Mouse (Mus musculus) testis, postnatal 14 days (tissue): ENCODE data around the gene Gng8.

ENCODE experiments used
- DNase-seq: peaks from one replicate; pipeline ENCODE4 v3.0.0; 2021; ENCODE audit warnings: low spot score

Gng8 gene

GRCm38 (mm10) chr7:16876006-16876405 is 15.6 kb upstream of the Gng8 start:
- DNase-seq: no peak

DNA sequence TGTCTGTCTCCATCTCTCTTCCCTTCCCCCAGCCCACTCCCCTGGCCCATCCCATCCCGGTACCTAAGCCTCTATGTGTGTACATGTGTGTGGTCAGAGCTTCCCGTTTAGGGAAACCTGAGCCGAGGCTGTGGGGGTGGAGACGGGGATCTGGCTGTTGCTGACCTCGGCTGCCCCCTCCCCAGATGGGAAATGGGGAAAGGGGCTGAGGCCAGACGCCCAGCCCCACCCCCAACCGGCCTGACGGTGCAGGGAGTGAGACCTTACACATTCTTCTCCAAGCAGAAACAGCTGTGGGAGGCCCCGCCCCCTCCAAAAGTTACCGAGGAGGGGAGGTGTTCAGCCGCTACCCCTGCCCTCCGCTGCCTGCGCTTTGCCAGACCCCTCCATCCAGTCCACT is 15.0 kb upstream of the Gng8 start:
- no peak for DNase-seq

- DNase-seq: no peak
Measured at GRCm38 (mm10) chr7:16877717-16878116, 13.9 kb upstream of the Gng8 start.

DNA sequence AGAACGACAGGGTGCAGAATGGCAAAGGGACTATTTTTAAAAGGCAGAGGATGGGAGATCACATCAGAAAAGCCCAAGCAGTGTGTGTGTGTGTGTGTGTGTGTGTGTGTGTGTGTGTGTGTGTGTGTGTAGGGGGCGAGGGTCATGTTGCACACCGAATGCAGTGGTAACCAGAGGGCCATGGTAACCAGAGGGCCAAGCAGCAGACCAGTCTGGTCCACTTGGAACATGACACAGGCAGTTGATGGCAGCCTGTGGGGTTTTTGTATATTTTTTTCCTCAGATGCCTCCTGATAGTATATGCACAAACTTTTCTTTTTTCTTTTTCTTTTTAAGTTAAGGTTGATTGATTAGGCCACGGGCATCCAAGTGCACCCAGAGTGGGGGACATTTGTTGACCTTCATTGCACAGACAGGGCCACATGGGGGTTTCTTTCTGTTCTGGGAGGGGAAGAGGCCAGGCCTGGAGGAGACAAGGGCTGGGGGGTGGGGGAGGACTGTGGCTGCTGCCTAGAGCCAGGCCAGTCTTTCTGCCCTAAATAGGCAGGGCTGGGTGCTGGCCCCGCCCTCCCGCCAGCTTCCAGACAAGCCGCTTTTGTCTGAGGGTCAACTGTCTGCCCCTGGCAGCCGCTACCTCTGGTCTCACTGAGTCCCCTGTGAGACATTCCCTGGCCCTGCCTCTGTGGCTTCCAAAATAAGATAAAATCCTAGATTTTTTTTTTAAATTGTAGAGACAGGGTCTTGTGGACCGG is 11.6 kb upstream of the Gng8 start:
- DNase-seq: peak; percentile 49

DNA sequence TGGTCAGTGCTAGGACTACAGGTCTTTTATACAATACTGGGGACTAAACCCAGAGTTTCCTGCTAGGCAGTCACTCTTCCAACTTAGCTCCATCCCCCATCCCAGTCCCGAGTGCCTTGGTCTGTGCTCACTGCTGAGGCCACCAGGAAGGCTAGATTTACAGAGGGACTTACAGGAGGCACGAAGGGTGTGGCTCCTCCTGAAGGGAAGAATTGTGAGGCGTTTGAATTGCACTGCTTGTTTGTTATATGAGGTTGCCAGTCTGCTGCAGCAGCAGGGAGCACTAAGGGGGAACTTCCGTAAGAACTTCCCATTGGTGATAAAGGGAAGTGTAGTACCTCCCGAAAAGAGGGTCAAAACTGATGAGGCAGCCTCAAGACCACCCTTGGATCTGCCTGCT is 11.0 kb upstream of the Gng8 start:
- DNase-seq: no peak

DNA sequence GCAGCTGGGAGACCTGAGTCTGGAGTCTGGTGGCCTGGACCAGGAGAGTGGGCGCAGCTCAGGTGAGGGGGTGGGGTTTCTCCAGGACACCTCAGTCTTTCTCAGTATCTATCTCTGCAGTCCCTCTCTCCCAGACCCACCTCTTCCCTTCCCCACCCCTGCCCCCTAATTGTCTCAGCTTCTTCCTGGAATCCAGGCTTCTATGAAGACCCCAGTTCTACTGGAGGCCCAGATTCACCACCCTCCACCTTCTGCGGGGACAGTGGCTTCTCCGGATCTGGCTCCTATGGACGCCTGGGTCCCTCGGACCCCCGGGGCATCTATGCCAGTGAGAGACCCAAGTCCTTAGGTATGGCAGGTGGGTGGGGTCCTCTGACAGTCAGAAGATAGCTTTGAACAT is 8.4 kb upstream of the Gng8 start:
- no peak for DNase-seq

GRCm38 (mm10) chr7:16884334-16884733 is 7.3 kb upstream of the Gng8 start:
- DNase-seq: no peak

- no peak for DNase-seq
Measured at GRCm38 (mm10) chr7:16885271-16885776, 6.3 kb upstream of the Gng8 start.

GRCm38 (mm10) chr7:16885905-16886304 is 5.7 kb upstream of the Gng8 start:
- DNase-seq: no peak

DNA sequence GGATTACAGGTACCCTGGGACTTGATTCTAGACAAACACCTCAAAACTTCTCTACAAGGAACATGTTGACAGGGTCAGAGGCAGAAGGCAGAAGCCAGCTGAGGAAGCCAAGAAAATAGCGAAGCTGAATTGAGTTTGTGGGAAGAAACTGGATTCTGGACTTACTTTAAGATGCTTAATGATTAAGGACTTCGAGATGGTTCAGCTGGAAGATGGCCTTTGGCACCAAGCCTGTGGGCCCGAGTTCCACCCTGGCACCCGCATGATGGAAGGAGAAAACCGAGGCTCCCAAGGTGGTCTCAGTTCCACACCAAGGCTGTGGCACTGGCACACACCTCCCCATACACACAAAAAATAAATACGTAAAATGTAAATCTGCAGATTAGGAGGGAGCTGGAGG is 1.1 kb upstream of the Gng8 start:
- no peak for DNase-seq

DNA sequence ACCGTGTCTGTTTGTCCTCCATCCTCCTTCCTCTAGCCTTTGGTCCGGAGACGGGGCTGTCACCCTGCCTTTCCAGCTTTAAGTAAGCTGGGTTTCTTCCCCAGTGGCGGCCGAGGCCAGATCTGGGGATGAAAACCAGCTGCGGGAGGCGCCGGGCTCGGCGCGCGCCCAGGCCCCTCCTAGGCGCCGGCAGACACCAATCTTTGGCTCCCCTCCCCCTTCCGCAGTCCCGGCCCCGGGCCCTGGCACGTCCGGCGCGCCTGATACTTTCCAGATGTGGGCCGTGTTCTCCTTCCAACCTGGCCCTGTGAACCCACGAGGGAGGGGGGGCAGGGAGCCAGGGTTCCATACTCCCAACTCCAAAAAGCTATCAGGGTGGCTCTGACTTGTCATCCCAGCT is 642 bp upstream of the Gng8 start:
- peak; percentile 68 for DNase-seq

- no peak for DNase-seq
Measured at GRCm38 (mm10) chr7:16892352-16892730, 755 bp downstream of the Gng8 start.

DNA sequence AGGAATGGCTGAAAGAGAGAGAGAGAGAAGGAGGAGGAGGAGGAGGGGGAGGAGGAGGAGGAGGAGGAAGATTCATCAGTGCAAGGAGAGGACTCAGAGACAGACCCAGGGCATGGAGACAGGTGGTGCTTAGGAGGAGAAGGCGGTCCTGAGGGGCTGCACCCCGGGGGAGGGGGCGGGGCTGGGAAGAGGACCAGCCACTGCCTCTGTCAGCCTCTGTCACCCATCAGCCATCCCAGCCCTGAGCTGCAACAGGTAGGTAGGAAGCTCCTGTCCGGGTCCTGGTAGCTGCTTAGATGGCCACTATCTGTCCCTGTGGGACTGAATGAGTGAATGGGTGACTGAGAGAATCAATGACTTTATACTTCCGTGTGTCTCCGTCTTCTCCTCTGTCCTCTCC is 2.0 kb downstream of the Gng8 start:
- no peak for DNase-seq

DNA sequence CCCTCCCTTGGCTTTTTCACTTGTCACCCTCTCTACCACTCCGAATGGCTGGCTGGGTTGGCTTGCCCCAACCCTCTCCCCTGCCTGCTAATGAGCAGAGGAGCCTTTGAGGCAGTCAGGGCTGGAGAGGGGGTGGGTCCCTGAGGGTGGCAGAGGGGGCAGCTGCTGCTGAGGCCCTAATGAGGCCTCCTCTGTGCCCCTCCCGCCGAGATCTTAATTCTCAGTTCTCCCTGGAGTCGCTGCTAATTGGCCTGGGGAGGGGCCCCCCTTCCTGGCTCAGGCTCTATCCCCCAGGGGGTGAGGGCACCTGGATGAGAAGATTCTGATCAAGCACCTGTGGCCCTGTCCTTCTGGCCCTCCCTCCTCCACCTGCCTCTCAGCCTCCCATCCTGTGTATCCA is 2.7 kb downstream of the Gng8 start:
- DNase-seq: peak; percentile 47

DNA sequence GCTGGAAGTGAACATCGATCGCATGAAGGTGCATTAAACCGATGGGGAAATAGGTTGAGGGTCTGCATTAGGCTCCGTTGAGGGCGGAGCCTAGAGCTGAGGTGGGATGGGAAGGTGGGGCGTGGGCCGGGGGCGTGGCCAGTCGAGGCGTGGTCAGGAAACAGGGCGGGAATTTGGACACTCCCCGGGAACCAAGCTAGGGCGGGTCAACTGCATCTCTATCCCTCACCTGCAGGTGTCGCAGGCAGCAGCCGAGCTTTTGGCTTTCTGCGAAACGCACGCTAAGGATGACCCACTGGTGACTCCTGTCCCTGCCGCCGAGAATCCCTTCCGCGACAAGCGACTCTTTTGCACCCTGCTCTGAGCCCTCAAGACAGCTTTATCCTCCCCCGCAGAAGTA is 3.4 kb downstream of the Gng8 start:
- DNase-seq: peak; percentile 70

- DNase-seq: no peak
Measured at GRCm38 (mm10) chr7:16895511-16895910, 3.9 kb downstream of the Gng8 start.

DNA sequence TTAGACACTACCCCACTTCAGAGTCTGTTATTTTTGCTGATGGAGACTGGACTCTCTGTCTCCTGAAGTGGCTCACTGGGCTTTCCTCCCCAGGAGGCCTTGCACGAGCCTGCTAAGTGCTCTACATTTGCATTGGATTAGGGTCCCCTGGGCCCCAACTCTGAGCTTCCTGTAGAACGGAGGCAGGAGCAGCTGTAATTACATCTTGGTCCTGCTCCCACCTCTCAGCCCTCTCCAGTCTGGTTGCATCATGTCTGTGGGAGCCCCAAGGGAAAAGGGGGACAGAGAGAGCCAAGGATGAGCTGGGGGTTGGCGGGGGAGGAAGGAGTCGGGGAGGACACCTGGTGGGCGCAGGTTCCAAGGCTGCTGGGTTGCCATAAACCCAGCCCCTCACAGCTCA is 8.9 kb downstream of the Gng8 start:
- no peak for DNase-seq

- no peak for DNase-seq
Measured at GRCm38 (mm10) chr7:16903439-16903955, 11.9 kb downstream of the Gng8 start.

DNA sequence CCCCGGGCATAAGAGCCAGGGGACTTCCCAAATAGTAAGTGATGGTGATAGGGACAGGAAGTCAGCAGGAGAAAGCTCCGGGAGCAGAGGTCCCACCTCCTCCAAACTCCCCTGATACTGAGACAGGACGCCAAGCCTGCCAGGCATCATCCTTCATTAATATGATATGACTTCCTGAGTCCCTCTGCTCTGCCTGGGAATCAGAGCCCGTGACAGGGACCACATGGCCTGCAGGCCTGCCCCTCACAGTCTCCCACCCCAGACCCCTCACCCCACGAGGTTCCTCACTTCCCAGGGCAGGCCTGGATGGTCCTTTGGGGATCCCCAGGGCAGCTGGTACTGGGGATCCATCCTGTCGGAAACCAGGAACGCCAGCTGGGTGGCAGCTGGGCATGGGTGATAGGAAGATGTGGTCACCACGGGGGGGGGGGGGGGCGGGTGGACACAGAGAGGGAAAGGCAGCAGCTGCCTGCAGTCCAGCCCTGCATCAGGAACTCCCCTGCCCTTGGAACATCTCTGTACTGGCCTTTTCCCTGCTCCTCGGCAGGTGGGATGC is 12.6 kb downstream of the Gng8 start:
- DNase-seq: no peak

DNA sequence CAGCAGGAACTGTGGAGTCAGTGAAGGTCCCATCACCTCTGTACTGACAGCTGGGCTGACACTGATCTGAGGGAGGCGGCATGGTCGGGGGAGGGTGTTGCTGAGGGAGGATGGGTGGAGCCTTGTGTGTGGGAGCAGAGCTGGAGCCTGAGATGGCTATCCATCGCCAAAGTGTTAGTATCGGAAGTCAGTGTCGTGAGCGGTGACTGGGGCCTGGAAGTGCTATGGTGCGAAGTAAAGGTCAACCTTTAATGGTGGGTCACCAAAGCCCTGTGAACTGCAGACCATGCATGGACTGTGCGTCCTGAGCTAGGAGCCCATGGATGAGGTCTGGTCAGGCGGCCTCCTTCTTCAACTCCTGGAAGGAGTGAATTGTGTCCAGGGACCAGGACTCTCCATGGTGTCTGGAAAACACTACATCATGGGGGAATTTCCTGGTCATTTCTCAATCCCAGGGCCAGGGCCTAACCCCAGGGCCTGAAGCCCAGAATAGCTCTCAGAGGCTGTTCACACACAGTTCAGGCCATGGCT is 14.0 kb downstream of the Gng8 start:
- peak; percentile 26 for DNase-seq

GRCm38 (mm10) chr7:16906281-16906680 is 14.7 kb downstream of the Gng8 start, which contains the start of gene Ptgir:
Ptgir (plus strand) TSS chr7:16906490.
- DNase-seq: no peak

DNA sequence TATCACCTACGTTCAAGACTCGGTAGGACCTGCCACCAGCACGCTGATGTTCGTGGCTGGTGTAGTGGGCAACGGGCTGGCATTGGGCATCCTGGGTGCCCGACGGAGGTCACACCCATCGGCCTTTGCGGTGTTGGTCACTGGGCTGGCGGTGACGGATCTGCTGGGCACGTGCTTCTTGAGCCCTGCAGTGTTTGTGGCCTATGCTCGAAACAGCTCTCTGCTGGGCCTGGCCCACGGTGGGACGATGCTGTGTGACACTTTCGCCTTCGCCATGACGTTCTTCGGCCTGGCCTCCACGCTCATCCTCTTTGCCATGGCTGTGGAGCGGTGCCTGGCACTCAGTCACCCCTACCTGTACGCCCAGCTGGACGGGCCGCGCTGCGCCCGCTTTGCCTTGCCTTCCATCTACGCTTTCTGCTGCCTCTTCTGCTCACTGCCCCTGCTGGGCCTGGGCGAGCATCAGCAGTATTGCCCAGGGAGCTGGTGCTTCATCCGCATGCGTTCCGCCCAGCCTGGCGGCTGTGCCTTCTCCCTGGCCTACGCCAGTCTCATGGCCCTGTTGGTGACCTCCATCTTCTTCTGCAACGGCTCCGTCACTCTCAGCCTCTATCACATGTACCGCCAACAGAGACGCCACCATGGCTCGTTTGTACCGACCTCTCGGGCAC is 15.4 kb downstream of the Gng8 start:
- no peak for DNase-seq

DNA sequence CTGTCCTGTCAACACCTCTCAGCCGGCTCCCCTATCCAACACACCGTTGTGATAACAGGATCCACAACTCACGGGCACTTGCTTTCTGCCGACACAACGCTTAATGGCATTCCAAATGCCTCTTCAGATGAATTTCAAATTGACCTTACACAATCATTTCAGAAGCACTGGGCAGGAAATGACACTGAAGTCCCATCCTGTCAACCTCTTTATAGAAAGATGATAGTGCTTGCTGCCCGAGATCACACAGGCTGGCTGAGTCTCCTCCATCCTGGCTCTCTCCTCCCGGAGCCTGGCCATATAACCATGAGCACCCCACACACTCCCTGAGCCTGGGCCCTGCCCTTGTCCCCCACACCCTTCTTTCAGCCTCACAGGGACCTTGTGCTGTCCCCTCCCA is 16.3 kb downstream of the Gng8 start:
- no peak for DNase-seq
